Mouse (Mus musculus): ENCODE results near the gene Hnrnpr.
A peak's percentile ranks its signal among the peaks of the same experiment; 100 is the strongest.

Hnrnpr gene

GRCm38 (mm10) chr4:136310229-136311041 is at the start of gene Hnrnpr:
Hnrnpr (plus strand) TSS chr4:136310942.
- DNase-seq = peak; percentile 99

GRCm38 (mm10) chr4:136261912-136262311 is 48.8 kb upstream of the Hnrnpr start:
- no peak for DNase-seq

GRCm38 (mm10) chr4:136263555-136263954 is 47.2 kb upstream of the Hnrnpr start:
- DNase-seq = no peak

- DNase-seq = no peak
Measured at GRCm38 (mm10) chr4:136266716-136267343, 43.9 kb upstream of the Hnrnpr start.

GRCm38 (mm10) chr4:136268912-136269311 is 41.8 kb upstream of the Hnrnpr start:
- no peak for DNase-seq

- no peak for DNase-seq
Measured at GRCm38 (mm10) chr4:136270648-136271047, 40.1 kb upstream of the Hnrnpr start.

- DNase-seq = no peak
Measured at GRCm38 (mm10) chr4:136281097-136281496, 29.6 kb upstream of the Hnrnpr start.

- peak; percentile 36 for DNase-seq
Measured at GRCm38 (mm10) chr4:136281611-136282010, 29.1 kb upstream of the Hnrnpr start.

GRCm38 (mm10) chr4:136282621-136283480 is 27.9 kb upstream of the Hnrnpr start:
- no peak for DNase-seq

GRCm38 (mm10) chr4:136283783-136284182 is 27.0 kb upstream of the Hnrnpr start:
- DNase-seq = no peak

GRCm38 (mm10) chr4:136284455-136284854 is 26.3 kb upstream of the Hnrnpr start, which contains the start of gene Zfp46:
Zfp46 (plus strand) TSS chr4:136284683.
- DNase-seq = peak; percentile 73

GRCm38 (mm10) chr4:136284891-136285290 is 25.9 kb upstream of the Hnrnpr start:
- DNase-seq = no peak

GRCm38 (mm10) chr4:136285348-136285810 is 25.4 kb upstream of the Hnrnpr start:
- peak; percentile 92 for DNase-seq

- peak; percentile 95 for DNase-seq
Measured at GRCm38 (mm10) chr4:136285811-136286371, 24.9 kb upstream of the Hnrnpr start.

- DNase-seq = no peak
Measured at GRCm38 (mm10) chr4:136289918-136290780, 20.6 kb upstream of the Hnrnpr start.

GRCm38 (mm10) chr4:136290781-136291595 is 19.8 kb upstream of the Hnrnpr start:
- DNase-seq = no peak

- no peak for DNase-seq
Measured at GRCm38 (mm10) chr4:136291692-136292091, 19.1 kb upstream of the Hnrnpr start.

- DNase-seq = no peak
Measured at GRCm38 (mm10) chr4:136295941-136296340, 14.8 kb upstream of the Hnrnpr start.

- no peak for DNase-seq
Measured at GRCm38 (mm10) chr4:136302462-136302861, 8.3 kb upstream of the Hnrnpr start.

GRCm38 (mm10) chr4:136304181-136304580 is 6.6 kb upstream of the Hnrnpr start:
- no peak for DNase-seq

- DNase-seq = no peak
Measured at GRCm38 (mm10) chr4:136308355-136308754, 2.4 kb upstream of the Hnrnpr start.

Measured in right cerebral cortex, postnatal 25 days (tissue).